Mouse (Mus musculus): Measurements from ENCODE around the gene Arhgap4.

DNA sequence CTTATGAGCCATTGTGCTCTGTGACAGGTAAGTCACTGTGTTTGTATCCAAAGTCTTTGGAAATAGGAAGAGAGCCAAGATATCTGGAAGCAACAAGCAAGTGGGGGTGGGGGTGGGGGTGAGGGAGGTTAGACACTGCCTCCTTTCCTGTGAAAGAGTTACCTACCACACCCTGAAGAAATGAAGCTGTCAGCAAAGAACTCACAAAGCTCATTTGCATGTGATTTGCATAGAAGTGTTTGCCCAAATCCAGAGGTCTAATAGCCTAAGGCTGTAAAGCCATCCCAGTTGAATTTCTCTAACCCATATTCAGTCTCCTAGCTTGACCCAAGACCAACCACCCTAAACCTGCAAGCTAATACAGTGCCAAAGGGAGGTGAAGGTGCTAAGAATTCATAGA is 11.2 kb downstream of the Arhgap4 start:
- TF ChIP-seq CTCF (IDR thresholded peaks at IDR 0.05) (no peak), EP300 (IDR thresholded peaks at IDR 0.05; ENCODE audit: insufficient read depth, low read depth, low read length) (no peak), POLR2A (IDR thresholded peaks at IDR 0.05; ENCODE audit: insufficient read depth, low read depth, low read length) (no peak)
